In the genomic region with DNA sequence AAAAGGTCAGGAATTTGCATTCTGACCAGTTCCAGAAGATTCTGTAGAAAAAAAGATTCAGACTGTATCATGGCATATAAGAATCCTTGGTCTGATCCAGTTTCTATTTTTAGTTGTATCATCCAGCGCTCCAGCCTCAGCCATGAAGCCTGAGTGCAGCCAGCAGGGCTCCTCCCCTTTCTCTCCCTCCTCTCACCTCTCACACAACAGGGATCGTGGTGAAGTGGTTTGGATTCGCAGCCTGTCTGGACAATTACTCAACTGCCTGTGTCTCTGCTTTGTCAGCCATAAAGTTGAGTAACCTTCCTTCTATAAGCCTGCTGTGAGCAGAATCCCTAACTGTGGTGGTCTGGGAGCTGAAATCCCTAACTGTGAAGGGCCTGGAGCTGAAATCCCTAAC, we compare ENCODE assay signal across 9 mouse cellular contexts.
A peak's percentile ranks its signal among the peaks of the same experiment; 100 is the strongest.
DNase-seq lines count a peak whose midpoint lies in the region; ATAC-seq lines count a peak whose summit lies in the region.
"Had no signal": no experiment of that assay in that cellular context is flagged by ENCODE, and none has a peak within 500 bp of the region (broad histone marks: within the 10 kb centered on the region; RNA-seq: fewer than 3 reads in every experiment).

No protein-coding gene starts in this region.

- no peak overlapping the region for H3K4me2 ChIP-seq in embryonic facial prominence, embryonic 15.5 days (replicated peaks)
- H3K4me2 ChIP-seq in lung, embryonic 15.5 days: no peak overlapping the region
- no peak overlapping the region for H3K4me2 ChIP-seq in stomach, embryonic 14.5 days (replicated peaks; ENCODE audit: low read depth, low read length)

- peaks cover 14% of the 10 kb centered on the region; the same call in 1 of the 2 replicates for H3K4me1 ChIP-seq in embryonic facial prominence, embryonic 15.5 days
- peaks cover 9% of the 10 kb centered on the region for H3K4me1 ChIP-seq in lung, embryonic 15.5 days
- peaks cover 13% of the 10 kb centered on the region for H3K4me1 ChIP-seq in stomach, embryonic 14.5 days (ENCODE audit: control insufficient read depth, insufficient read depth, low read length)

- WGBS in embryonic facial prominence, embryonic 15.5 days: 14% methylated on average over 3 of the region's 3 CpGs
- WGBS in lung, embryonic 15.5 days: 7% methylated on average over 3 of the region's 3 CpGs
- 1% methylated on average over 3 of the region's 3 CpGs for WGBS in stomach, embryonic 14.5 days

- peak; percentile 59; the same call in 1 of the 2 replicates for ATAC-seq in embryonic facial prominence, embryonic 15.5 days (ENCODE audit: insufficient number of reproducible peaks, low FRiP score, low TSS enrichment, low read depth)
- peak; percentile 76; the same call in 1 of the 2 replicates for ATAC-seq in lung, embryonic 15.5 days (ENCODE audit: borderline replicate concordance, extremely low read depth, low FRiP score, low TSS enrichment)
- peak; percentile 44; the same call in 1 of the 2 replicates for ATAC-seq in stomach, embryonic 14.5 days (ENCODE audit: insufficient number of reproducible peaks, insufficient read depth, low FRiP score, low read depth)

- no peak overlapping the region for H3K4me3 ChIP-seq in embryonic facial prominence, embryonic 15.5 days (replicated peaks)
- no peak overlapping the region for H3K4me3 ChIP-seq in lung, embryonic 15.5 days
- no peak overlapping the region for H3K4me3 ChIP-seq in stomach, embryonic 14.5 days (ENCODE audit: low read depth, low read length)

- no peaks in the 10 kb centered on the region for H3K36me3 ChIP-seq in embryonic facial prominence, embryonic 15.5 days
- no peaks in the 10 kb centered on the region for H3K36me3 ChIP-seq in lung, embryonic 15.5 days
- H3K36me3 ChIP-seq in stomach, embryonic 14.5 days (ENCODE audit: control insufficient read depth, insufficient read depth, low read length): no peaks in the 10 kb centered on the region

- DNase-seq in heart, adult 11 months: peak; percentile 94
- DNase-seq in heart, postnatal 36 days: no peak
- DNase-seq in heart, postnatal 25 days (ENCODE audit: low spot score): peak; percentile 19
- DNase-seq in right cerebral cortex, postnatal 14 days: no peak
- no peak for DNase-seq in layer of hippocampus, adult 18-20 months (ENCODE audit: low spot score in 2 of 2)

- no peak overlapping the region for H3K27ac ChIP-seq in embryonic facial prominence, embryonic 15.5 days (replicated peaks)
- H3K27ac ChIP-seq in lung, embryonic 15.5 days: peak overlapping the region; percentile 39
- H3K27ac ChIP-seq in stomach, embryonic 14.5 days (ENCODE audit: low read length): peak overlapping the region; percentile 48

- no peaks in the 10 kb centered on the region for H3K9me3 ChIP-seq in embryonic facial prominence, embryonic 15.5 days (replicated peaks)
- H3K9me3 ChIP-seq in lung, embryonic 15.5 days: no peaks in the 10 kb centered on the region
- H3K9me3 ChIP-seq in stomach, embryonic 14.5 days (ENCODE audit: control insufficient read depth, low read depth, low read length): no peaks in the 10 kb centered on the region

- H3K27me3 ChIP-seq in embryonic facial prominence, embryonic 15.5 days: no peaks in the 10 kb centered on the region
- H3K27me3 ChIP-seq in lung, embryonic 15.5 days: no peaks in the 10 kb centered on the region
- no peaks in the 10 kb centered on the region for H3K27me3 ChIP-seq in stomach, embryonic 14.5 days (ENCODE audit: control insufficient read depth, insufficient read depth, low read length)
- H3K27me3 ChIP-seq: CH12.LX had no signal

- H3K9ac ChIP-seq in embryonic facial prominence, embryonic 15.5 days: no peak overlapping the region
- H3K9ac ChIP-seq in lung, embryonic 15.5 days: no peak overlapping the region
- no peak overlapping the region for H3K9ac ChIP-seq in stomach, embryonic 14.5 days (replicated peaks; ENCODE audit: low read depth, low read length)

- intact Hi-C loops in heart, postnatal 36 days (cut with DNase I): no loop called here
- intact Hi-C loops in heart, postnatal 25 days (cut with DNase I): no loop called here

Comparison
In these comparisons a context has a peak if more than half of its experiments do, and no peak if none do; other contexts are left out.
1. DNase-seq: peak in heart, adult 11 months (single experiment) and heart, postnatal 25 days (single experiment); none in heart, postnatal 36 days (0 of 2), right cerebral cortex, postnatal 14 days (single experiment) and layer of hippocampus, adult 18-20 months (0 of 2).
2. Peak in every context shown above with its lines, with median percentiles within 50 percentile points of each other: ATAC-seq.